Comparison of ENCODE assay signal across 12 mouse cellular contexts in genomic region chr12:110571050-110571449, GRCm38 (mm10).
"Had no signal": no experiment of that assay in that cellular context is flagged by ENCODE, and none has a peak within 500 bp of the region (broad histone marks: within the 10 kb centered on the region; RNA-seq: fewer than 3 reads in every experiment).

No protein-coding gene starts in this region.

- ATAC-seq: liver, embryonic 12.5 days had no signal

- DNase-seq: kidney, postnatal 14 days; kidney, postnatal 4 days; liver; lung, adult 18-20 months; lung, postnatal 10 days; lung, postnatal 36 days; midbrain, embryonic 14.5 days; retina, postnatal 1 day; right cerebral cortex, postnatal 25 days; thymus, adult 18-20 months; thymus, postnatal 36 days had no signal
